Mouse (Mus musculus): Measurements from ENCODE around the gene Urod.

GRCm38 (mm10) chr4:117018327-117018726 lies 24.1 kb upstream of the Urod start:
- no peak for TF ChIP-seq CTCF (IDR thresholded peaks at IDR 0.05; ENCODE audit: low read depth)
- TF ChIP-seq EP300 (optimal IDR thresholded peaks at IDR 0.05) = no peak
